Mouse (Mus musculus) erythroblast, adult 5-6 weeks (primary cell): ENCODE measurements around the gene Tmem59l. TPM values are rescaled to one million over a fixed set of nuclear protein-coding genes. Genes with fewer than 3 reads are reported as not detected.

Experiments used
- ATAC-seq: replicated peaks from 2 replicates; pipeline ENCODE4 v1.8.0; 2016; ENCODE audit warnings: moderate number of reproducible peaks, mild to moderate bottlenecking, moderate TSS enrichment, inconsistent platforms; ENCODE audit not compliant: poor library complexity, low FRiP score, severe bottlenecking
- total RNA-seq, 2 experiments: library from RNA; stranded (forward) in 1 of 2; stranded (reverse) in 1 of 2; fragments of 150-400 nt in 1 of 2; fragments of 200-764, 138-1000 nt in 1 of 2; gene quantifications; 2 replicates each; pipeline versions ENCODE4 v1.2.3 to v1.2.4; 2015 to 2017; ENCODE audit warnings: low replicate concordance in 2 of 2

The Tmem59l gene
- total RNA-seq, 2 experiments from 2014 or later: not detected

GRCm38 (mm10) chr8:70510228-70510915 is 23.2 kb upstream of the Tmem59l start, which contains the start of gene Uba52:
Uba52 (minus strand) TSS chr8:70510801.
- ATAC-seq: peak; percentile 81

- no peak for ATAC-seq
These were observed 22.3 kb upstream of the Tmem59l start for GRCm38 (mm10) chr8:70509281-70509952.

- ATAC-seq: no peak
These were observed 19.9 kb upstream of the Tmem59l start for GRCm38 (mm10) chr8:70507027-70507393.

- ATAC-seq: peak; percentile 51
These were observed 19.3 kb upstream of the Tmem59l start, which contains the start of gene Rex1bd for GRCm38 (mm10) chr8:70506328-70507026. Rex1bd (minus strand) TSS chr8:70506752.

- ATAC-seq: peak; percentile 1
These were observed 18.7 kb upstream of the Tmem59l start for GRCm38 (mm10) chr8:70505698-70506327.

- ATAC-seq: peak; percentile 36
These were observed 17.7 kb upstream of the Tmem59l start for GRCm38 (mm10) chr8:70504851-70505250.

GRCm38 (mm10) chr8:70504291-70504716 is 17.1 kb upstream of the Tmem59l start:
- ATAC-seq: no peak

GRCm38 (mm10) chr8:70503062-70503750 is 16.0 kb upstream of the Tmem59l start:
- ATAC-seq: peak; percentile 34; the same call in 1 of the 2 replicates

GRCm38 (mm10) chr8:70502540-70502939 is 15.4 kb upstream of the Tmem59l start:
- no peak for ATAC-seq

- ATAC-seq: no peak
These were observed 14.8 kb upstream of the Tmem59l start for GRCm38 (mm10) chr8:70501820-70502529.

GRCm38 (mm10) chr8:70500386-70501301 is 13.5 kb upstream of the Tmem59l start:
- peak; percentile 60 for ATAC-seq

- ATAC-seq: no peak
These were observed 8.6 kb upstream of the Tmem59l start for GRCm38 (mm10) chr8:70495771-70496062.

- ATAC-seq: no peak
These were observed 8.0 kb upstream of the Tmem59l start for GRCm38 (mm10) chr8:70495001-70495770.

- no peak for ATAC-seq
These were observed 7.3 kb upstream of the Tmem59l start for GRCm38 (mm10) chr8:70494416-70494945.

- no peak for ATAC-seq
These were observed 6.7 kb upstream of the Tmem59l start for GRCm38 (mm10) chr8:70493692-70494415.
